Mouse (Mus musculus) brown adipose tissue, adult 24 weeks (tissue): ENCODE measurements around the gene Hsf4. TPM values are rescaled to one million over a fixed set of nuclear protein-coding genes. Genes with fewer than 3 reads are reported as not detected.

Source experiments
- H3K27ac ChIP-seq: fragments of 200-500 bp; replicated peaks from 2 replicates; pipeline ENCODE4 v1.5.1; 2012; ENCODE audit warnings: low read depth, mild to moderate bottlenecking, low read length
- H3K4me1 ChIP-seq: fragments of 200-500 bp; 2 replicates; pipeline ENCODE4 v1.6.1; 2012; ENCODE audit warnings: low read length, mixed read lengths; ENCODE audit not compliant: control insufficient read depth, insufficient read depth, insufficient read length
- H3K4me3 ChIP-seq: fragments of 200-500 bp; 2 replicates; pipeline ENCODE4 v1.5.1; 2012; ENCODE audit warnings: low read depth, mild to moderate bottlenecking, low read length, moderate library complexity; ENCODE audit not compliant: insufficient read depth
- polyA plus RNA-seq: library from polyadenylated mRNA; stranded (reverse); fragments of >200 nt; gene quantifications from 2 replicates; pipeline ENCODE4 v1.2.4, GENCODE M21; 2012; ENCODE audit not compliant: missing spikeins, insufficient read depth, insufficient read length

Hsf4 gene
- polyA plus RNA-seq, 1 experiment: 6.9 TPM

GRCm38 (mm10) chr8:105253766-105254151 is 15.8 kb upstream of the Hsf4 start:
- Histone ChIP-seq H3K4me3 (peak overlapping the region; percentile 64; the same call in 1 of the 2 replicates), H3K27ac (no peak overlapping the region), H3K4me1 (no peaks in the 10 kb centered on the region; the same call in 1 of the 2 replicates)

GRCm38 (mm10) chr8:105254152-105254965 is 15.2 kb upstream of the Hsf4 start:
- Histone ChIP-seq H3K27ac (peak overlapping the region; percentile 27; the same call in 1 of the 2 replicates), H3K4me3 (peak overlapping the region; percentile 64), H3K4me1 (no peaks in the 10 kb centered on the region; the same call in 1 of the 2 replicates)

GRCm38 (mm10) chr8:105254966-105255350 is 14.6 kb upstream of the Hsf4 start, which contains the start of gene B3gnt9:
Gene B3gnt9, minus strand, starts transcription at chr8:105255153.
- H3K27ac ChIP-seq: peak within 1 kb of the TSS; percentile 27; the same call in 1 of the 2 replicates
- H3K4me1 ChIP-seq: no peaks in the 10 kb centered on the region; the same call in 1 of the 2 replicates
- H3K4me3 ChIP-seq: peak within 1 kb of the TSS; percentile 64

GRCm38 (mm10) chr8:105257318-105258114 is 12.1 kb upstream of the Hsf4 start:
- no peaks in the 10 kb centered on the region; the same call in 1 of the 2 replicates for H3K4me1 ChIP-seq
- no peak overlapping the region for H3K4me3 ChIP-seq
- H3K27ac ChIP-seq: no peak overlapping the region

GRCm38 (mm10) chr8:105258911-105259720 is 10.5 kb upstream of the Hsf4 start:
- Histone ChIP-seq H3K4me3 (peak overlapping the region; percentile 34; the same call in 1 of the 2 replicates), H3K4me1 (no peaks in the 10 kb centered on the region; the same call in 1 of the 2 replicates), H3K27ac (no peak overlapping the region)

- H3K4me3 ChIP-seq: peak overlapping the region; percentile 34
- no peaks in the 10 kb centered on the region; the same call in 1 of the 2 replicates for H3K4me1 ChIP-seq
- no peak overlapping the region for H3K27ac ChIP-seq
Observed at GRCm38 (mm10) chr8:105259721-105260320, 9.8 kb upstream of the Hsf4 start.

- peaks cover 5% of the 10 kb centered on the region; the same call in 1 of the 2 replicates for H3K4me1 ChIP-seq
- H3K4me3 ChIP-seq: no peak overlapping the region
- H3K27ac ChIP-seq: no peak overlapping the region
Observed at GRCm38 (mm10) chr8:105260371-105261099, 9.1 kb upstream of the Hsf4 start.

- no peak overlapping the region for H3K27ac ChIP-seq
- peaks cover 5% of the 10 kb centered on the region; the same call in 1 of the 2 replicates for H3K4me1 ChIP-seq
- H3K4me3 ChIP-seq: no peak overlapping the region
Observed at GRCm38 (mm10) chr8:105261326-105261980, 8.1 kb upstream of the Hsf4 start.

GRCm38 (mm10) chr8:105263244-105263912 is 6.2 kb upstream of the Hsf4 start:
- Histone ChIP-seq H3K4me1 (peaks cover 5% of the 10 kb centered on the region; the same call in 1 of the 2 replicates), H3K4me3 (peak overlapping the region; percentile 84), H3K27ac (no peak overlapping the region)

- H3K4me3 ChIP-seq: peak within 1 kb of the TSS; percentile 84
- H3K27ac ChIP-seq: peak within 1 kb of the TSS; percentile 66
- H3K4me1 ChIP-seq: peaks cover 5% of the 10 kb centered on the region; the same call in 1 of the 2 replicates
Observed at GRCm38 (mm10) chr8:105264024-105264982, 5.3 kb upstream of the Hsf4 start, which contains the start of the genes Tradd and Fbxl8. Gene Tradd, minus strand, starts transcription at chr8:105264609. Gene Fbxl8, plus strand, starts transcription at chr8:105264648.

- Histone ChIP-seq H3K4me1 (peaks cover 5% of the 10 kb centered on the region; the same call in 1 of the 2 replicates), H3K4me3 (peak overlapping the region; percentile 84), H3K27ac (no peak overlapping the region)
Observed at GRCm38 (mm10) chr8:105265128-105265527, 4.5 kb upstream of the Hsf4 start.

- H3K4me1 ChIP-seq: peaks cover 5% of the 10 kb centered on the region; the same call in 1 of the 2 replicates
- no peak overlapping the region for H3K27ac ChIP-seq
- H3K4me3 ChIP-seq: no peak overlapping the region
Observed at GRCm38 (mm10) chr8:105266775-105267174, 2.8 kb upstream of the Hsf4 start.
